9 mouse cellular contexts compared by ENCODE assay signal in genomic region chr12:8497314-8497706, GRCm38 (mm10). TPM values are rescaled to one million over a fixed set of nuclear protein-coding genes. Genes with fewer than 3 reads are reported as not detected.
DNase-seq lines count a peak whose midpoint lies in the region; ATAC-seq lines count a peak whose summit lies in the region.
"Had no signal": no experiment of that assay in that cellular context is flagged by ENCODE, and none has a peak within 500 bp of the region (broad histone marks: within the 10 kb centered on the region; RNA-seq: fewer than 3 reads in every experiment).

No protein-coding gene starts in this region.

- H3K9ac ChIP-seq in kidney, embryonic 15.5 days: no peak overlapping the region
- no peak overlapping the region for H3K9ac ChIP-seq in embryonic facial prominence, embryonic 11.5 days (replicated peaks; ENCODE audit: low read length)
- H3K9ac ChIP-seq in hindbrain, embryonic 13.5 days: peak overlapping the region; percentile 98
- H3K9ac ChIP-seq in midbrain, embryonic 13.5 days (replicated peaks): peak overlapping the region; percentile 39; the same call in 1 of the 2 replicates

- peak overlapping the region; percentile 92 for H3K4me2 ChIP-seq in kidney, embryonic 15.5 days
- H3K4me2 ChIP-seq in embryonic facial prominence, embryonic 11.5 days (ENCODE audit: low read depth, low read length): peak overlapping the region; percentile 17; the same call in 1 of the 2 replicates
- peak overlapping the region; percentile 91 for H3K4me2 ChIP-seq in hindbrain, embryonic 13.5 days
- peak overlapping the region; percentile 72 for H3K4me2 ChIP-seq in midbrain, embryonic 13.5 days (replicated peaks)

- WGBS in kidney, embryonic 15.5 days: 10% methylated on average over 2 of the region's 2 CpGs
- 7% methylated on average over 2 of the region's 2 CpGs for WGBS in embryonic facial prominence, embryonic 11.5 days
- WGBS in hindbrain, embryonic 13.5 days: 23% methylated on average over 2 of the region's 2 CpGs
- WGBS in midbrain, embryonic 13.5 days: 25% methylated on average over 2 of the region's 2 CpGs

- peak overlapping the region; percentile 74 for H3K27ac ChIP-seq in kidney, embryonic 15.5 days
- no peak overlapping the region for H3K27ac ChIP-seq in embryonic facial prominence, embryonic 11.5 days (replicated peaks; ENCODE audit: low read depth, low read length)
- H3K27ac ChIP-seq in hindbrain, embryonic 13.5 days: 0 out of 2 replicates have a peak overlapping the region, but pooled peaks have one; percentile 56
- H3K27ac ChIP-seq in midbrain, embryonic 13.5 days: no peak overlapping the region

- peaks cover 49% of the 10 kb centered on the region for H3K4me1 ChIP-seq in kidney, embryonic 15.5 days
- H3K4me1 ChIP-seq in embryonic facial prominence, embryonic 11.5 days (ENCODE audit: control insufficient read depth, insufficient read depth, low read length): no peaks in the 10 kb centered on the region
- H3K4me1 ChIP-seq in hindbrain, embryonic 13.5 days (replicated peaks): peaks cover 35% of the 10 kb centered on the region
- peaks cover 35% of the 10 kb centered on the region for H3K4me1 ChIP-seq in midbrain, embryonic 13.5 days (replicated peaks)

- ATAC-seq in kidney, embryonic 15.5 days (replicated peaks; ENCODE audit: low FRiP score): no peak
- ATAC-seq in embryonic facial prominence, embryonic 11.5 days (replicated peaks; ENCODE audit: insufficient number of reproducible peaks, low FRiP score, low TSS enrichment, low read depth): no peak
- ATAC-seq in hindbrain, embryonic 13.5 days (ENCODE audit: low FRiP score): no peak
- ATAC-seq in midbrain, embryonic 13.5 days: no peak
- no peak for ATAC-seq in erythroid progenitor cell, adult 5-6 weeks (replicated peaks; ENCODE audit: low FRiP score, poor library complexity, severe bottlenecking)

- no peaks in the 10 kb centered on the region for H3K9me3 ChIP-seq in kidney, embryonic 15.5 days (replicated peaks)
- no peaks in the 10 kb centered on the region for H3K9me3 ChIP-seq in embryonic facial prominence, embryonic 11.5 days (replicated peaks; ENCODE audit: control insufficient read depth, low read length)
- no peaks in the 10 kb centered on the region for H3K9me3 ChIP-seq in hindbrain, embryonic 13.5 days
- H3K9me3 ChIP-seq in midbrain, embryonic 13.5 days: no peaks in the 10 kb centered on the region

- DNase-seq in kidney, adult 8-10 months: no peak
- DNase-seq in embryonic facial prominence, embryonic 11.5 days (ENCODE audit: low spot score): no peak
- no peak for DNase-seq in adrenal gland, adult 18-20 months (ENCODE audit: low spot score in 2 of 2)
- no peak for DNase-seq in thymus, postnatal 4 days

- no peaks in the 10 kb centered on the region for H3K27me3 ChIP-seq in kidney, embryonic 15.5 days
- no peaks in the 10 kb centered on the region for H3K27me3 ChIP-seq in embryonic facial prominence, embryonic 11.5 days (ENCODE audit: control insufficient read depth, insufficient read depth, low read length)
- no peaks in the 10 kb centered on the region for H3K27me3 ChIP-seq in hindbrain, embryonic 13.5 days
- no peaks in the 10 kb centered on the region for H3K27me3 ChIP-seq in midbrain, embryonic 13.5 days

- no peaks in the 10 kb centered on the region for H3K36me3 ChIP-seq in kidney, embryonic 15.5 days
- no peaks in the 10 kb centered on the region for H3K36me3 ChIP-seq in embryonic facial prominence, embryonic 11.5 days (replicated peaks; ENCODE audit: control insufficient read depth, insufficient read depth, low read depth, low read length)
- H3K36me3 ChIP-seq in hindbrain, embryonic 13.5 days: no peaks in the 10 kb centered on the region
- H3K36me3 ChIP-seq in midbrain, embryonic 13.5 days: no peaks in the 10 kb centered on the region
- H3K36me3 ChIP-seq: G1E had no signal

- H3K4me3 ChIP-seq in kidney, embryonic 15.5 days (replicated peaks): peak overlapping the region; percentile 89
- peak overlapping the region; percentile 17 for H3K4me3 ChIP-seq in embryonic facial prominence, embryonic 11.5 days (ENCODE audit: low read depth, low read length)
- H3K4me3 ChIP-seq in hindbrain, embryonic 13.5 days: peak overlapping the region; percentile 81
- peak overlapping the region; percentile 92 for H3K4me3 ChIP-seq in midbrain, embryonic 13.5 days (replicated peaks)

RNA-seq across cellular contexts. Expression of gene Rhob, which starts 2.5 kb away (rescaled TPM):
- polyA plus RNA-seq in kidney, embryonic 15.5 days (2015; fragmentation: Nextera tagmentation; extraction: Ambion mirVana): 35.4 and 38.7 TPM in 2 replicates
- 45.3 and 51.3 TPM in 2 replicates for polyA plus RNA-seq in embryonic facial prominence, embryonic 11.5 days (2014; fragmentation: Nextera tagmentation; extraction: Ambion mirVana)
- 68.7 and 71.7 TPM in 2 replicates for polyA plus RNA-seq in hindbrain, embryonic 13.5 days (2015; fragmentation: Nextera tagmentation; extraction: Ambion mirVana)
- polyA plus RNA-seq in midbrain, embryonic 13.5 days (2015; fragmentation: Nextera tagmentation; extraction: Ambion mirVana): 55.1 and 67.8 TPM in 2 replicates
- total RNA-seq in adrenal gland, adult 18-20 months (2021): 100 to 1,000 TPM; 186 to 189 TPM
- total RNA-seq in erythroid progenitor cell, adult 5-6 weeks (2015; ENCODE audit: low replicate concordance): 8.3 and 23.5 TPM in 2 replicates
- total RNA-seq in erythroid progenitor cell, adult 5-6 weeks (2017; ENCODE audit: low replicate concordance): 5.4 and 5.5 TPM in 2 replicates

Comparison
In these comparisons a context has a peak if more than half of its experiments do, and no peak if none do; other contexts are left out.
1. H3K27ac ChIP-seq: peak in kidney, embryonic 15.5 days (single experiment) and hindbrain, embryonic 13.5 days (single experiment); none in embryonic facial prominence, embryonic 11.5 days (single experiment) and midbrain, embryonic 13.5 days (single experiment).
2. H3K4me2 ChIP-seq: peak in every context shown above with its lines; median percentile 92 in kidney, embryonic 15.5 days; 91 in hindbrain, embryonic 13.5 days; 72 in midbrain, embryonic 13.5 days; 17 in embryonic facial prominence, embryonic 11.5 days.
3. H3K4me3 ChIP-seq: peak in every context shown above with its lines; median percentile 92 in midbrain, embryonic 13.5 days; 89 in kidney, embryonic 15.5 days; 81 in hindbrain, embryonic 13.5 days; 17 in embryonic facial prominence, embryonic 11.5 days.
4. H3K9ac ChIP-seq: peak in hindbrain, embryonic 13.5 days (single experiment) and midbrain, embryonic 13.5 days (single experiment); none in kidney, embryonic 15.5 days (single experiment) and embryonic facial prominence, embryonic 11.5 days (single experiment).